Mouse (Mus musculus) layer of hippocampus, postnatal 10 days (tissue): ENCODE data around the gene Ninj1. TPM values are rescaled to one million over a fixed set of nuclear protein-coding genes. Genes with fewer than 3 reads are reported as not detected.

ENCODE experiments used
- DNase-seq, 2 experiments: peaks; one replicate each; pipeline ENCODE4 v3.0.0; 2021; ENCODE audit warnings: low spot score in 2 of 2
- long read RNA-seq: library from polyadenylated mRNA; stranded (forward); transcript quantifications from one replicate; pipeline ENCODE4 v2.0.0, GENCODE M21; 2023
- total RNA-seq, 2 experiments: library from RNA; stranded (reverse); gene quantifications; 2 replicates each; pipeline ENCODE4 v1.2.3; 2021

Gene Ninj1
- 10 to 100 TPM; 23.3 to 24.5 TPM for total RNA-seq
- long read RNA-seq, transcript Ninj1-201 (4 exons, 1,187 nt) = major isoform, 37 of 39 reads
- long read RNA-seq, partial matches to known transcripts = 0 of 39 reads
- long read RNA-seq, other reads (novel, unspliced or antisense) = 2 of 39 reads

DNA sequence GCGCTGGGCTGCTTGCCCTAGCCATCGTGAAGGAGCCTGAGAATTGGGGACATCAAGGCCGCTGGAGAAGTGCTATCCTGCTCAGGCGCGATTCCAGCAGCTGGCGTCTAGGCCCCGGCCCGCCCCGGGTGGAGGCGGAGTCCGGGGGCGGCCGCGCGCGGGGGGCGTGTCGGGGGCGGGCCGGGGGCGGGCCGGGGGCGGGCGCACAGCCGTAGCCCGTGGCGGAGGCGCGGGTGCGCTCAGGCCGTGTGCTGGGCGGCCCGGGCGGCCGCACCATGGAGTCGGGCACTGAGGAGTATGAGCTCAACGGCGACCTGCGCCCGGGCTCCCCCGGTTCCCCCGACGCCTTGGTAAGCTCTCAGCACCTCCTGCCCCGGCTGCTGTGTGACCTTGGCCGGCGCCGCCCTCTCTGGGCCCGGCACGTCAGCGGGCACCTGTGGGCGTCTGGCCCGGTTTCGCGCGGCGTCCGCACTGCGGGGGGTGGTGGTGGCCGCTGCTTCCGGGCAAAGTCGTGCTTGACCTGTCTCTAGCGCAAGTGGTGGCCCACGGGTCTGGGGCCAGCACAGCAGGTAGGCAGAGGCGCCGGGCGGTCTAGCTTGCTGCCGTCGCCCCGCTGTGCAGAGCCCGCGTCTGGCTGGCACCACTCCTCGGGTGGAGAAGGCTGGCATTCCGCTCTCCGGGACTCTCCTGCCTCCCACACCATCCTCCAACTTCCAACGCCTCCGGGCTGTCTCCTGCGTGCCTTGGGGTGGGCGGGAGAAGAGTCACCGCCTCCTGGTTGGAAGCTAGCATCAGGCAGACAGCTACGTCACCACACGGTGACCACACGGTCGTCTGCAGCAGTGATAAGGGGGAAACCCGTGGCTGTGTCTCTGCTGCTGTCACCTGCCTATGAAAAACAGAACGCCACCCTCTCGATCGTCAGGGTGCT, at the start of gene Ninj1:
TSS of gene Ninj1 (plus strand) at position 198 of the 931 bp plus-strand sequence.
- peak; percentile 73 to 82 for DNase-seq

DNA sequence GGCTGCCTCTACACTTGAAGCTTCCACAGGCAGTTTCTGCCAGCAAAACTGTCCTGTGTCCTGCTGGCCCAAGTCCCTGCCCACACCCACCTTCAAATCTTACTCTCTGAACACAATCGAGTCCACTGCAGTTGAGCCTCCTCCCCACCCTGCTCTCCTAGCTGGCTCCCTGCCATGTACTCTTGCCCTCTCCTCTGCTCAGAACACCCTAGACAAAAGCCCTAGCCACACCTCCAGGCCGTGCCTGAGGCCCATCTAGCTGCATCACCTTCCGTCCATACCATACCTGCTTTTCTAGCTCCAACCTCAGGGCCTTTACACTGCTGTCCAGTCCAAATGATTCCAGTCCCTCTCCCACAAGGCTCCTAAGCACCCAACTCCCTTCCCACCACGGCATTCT, 46.7 kb upstream of the Ninj1 start:
- no peak for DNase-seq

- no peak for DNase-seq
Observed at GRCm38 (mm10) chr13:49142396-49142795, 44.9 kb upstream of the Ninj1 start.

DNA sequence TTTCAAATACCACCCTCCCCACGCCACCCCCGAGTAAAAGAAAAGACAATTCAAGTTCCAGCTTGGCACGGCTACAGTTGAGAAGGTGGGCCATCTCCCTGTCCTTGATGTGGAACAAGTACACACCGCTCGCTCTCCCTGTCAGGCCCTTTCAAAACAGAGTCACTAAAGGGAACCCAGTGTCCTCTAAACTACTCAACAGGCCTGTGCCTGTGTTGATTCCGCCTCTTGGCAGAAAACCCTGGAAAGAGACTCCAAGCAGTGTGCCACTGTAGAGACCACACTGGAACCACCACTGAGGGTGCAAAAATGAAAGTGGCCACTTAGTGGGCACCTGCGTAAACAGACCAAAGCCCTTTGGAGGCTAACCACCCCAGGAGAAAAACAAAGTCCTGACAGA, 44.0 kb upstream of the Ninj1 start:
- no peak for DNase-seq

DNA sequence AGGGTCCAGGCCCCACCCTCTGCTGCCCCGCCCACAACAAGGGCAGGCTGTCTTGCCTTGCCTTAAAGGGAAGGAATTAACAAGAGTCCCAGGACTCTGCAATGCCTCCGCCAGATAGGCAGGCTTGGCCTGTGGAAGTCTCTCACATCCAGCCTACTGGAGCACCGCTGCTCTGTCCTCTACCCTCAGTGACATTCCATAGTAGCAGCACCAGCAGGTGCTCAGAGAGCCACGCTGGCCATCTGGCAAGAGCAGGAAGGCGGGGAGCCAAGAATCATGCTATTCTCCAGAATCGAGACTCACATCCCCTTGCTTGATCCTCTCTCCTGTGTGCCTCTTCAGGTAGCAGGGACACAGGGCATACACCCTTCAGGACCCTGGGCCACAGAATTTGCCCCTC, 42.8 kb upstream of the Ninj1 start:
- DNase-seq = no peak

- no peak for DNase-seq
Observed at GRCm38 (mm10) chr13:49145396-49145795, 41.9 kb upstream of the Ninj1 start.

GRCm38 (mm10) chr13:49146040-49146697, 41.1 kb upstream of the Ninj1 start:
- DNase-seq = no peak

DNA sequence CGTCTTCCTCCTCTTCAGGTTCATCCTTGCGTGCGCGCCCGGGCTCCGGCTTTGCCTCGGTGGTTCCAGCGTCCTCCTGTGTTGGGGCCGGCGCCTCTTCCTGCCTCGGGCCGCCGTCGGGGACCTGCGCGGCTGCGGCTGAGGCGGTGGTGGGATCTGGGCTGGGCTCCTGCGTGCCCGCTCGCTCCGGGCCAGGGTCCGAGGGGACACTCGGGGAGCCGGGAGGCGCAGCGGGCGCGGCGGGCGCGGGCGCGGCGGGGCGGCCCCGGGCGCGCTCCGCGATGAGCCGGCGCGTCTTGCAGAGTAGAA, 40.6 kb upstream of the Ninj1 start:
- peak in 1 of 2 experiments; percentile 51 for DNase-seq

DNA sequence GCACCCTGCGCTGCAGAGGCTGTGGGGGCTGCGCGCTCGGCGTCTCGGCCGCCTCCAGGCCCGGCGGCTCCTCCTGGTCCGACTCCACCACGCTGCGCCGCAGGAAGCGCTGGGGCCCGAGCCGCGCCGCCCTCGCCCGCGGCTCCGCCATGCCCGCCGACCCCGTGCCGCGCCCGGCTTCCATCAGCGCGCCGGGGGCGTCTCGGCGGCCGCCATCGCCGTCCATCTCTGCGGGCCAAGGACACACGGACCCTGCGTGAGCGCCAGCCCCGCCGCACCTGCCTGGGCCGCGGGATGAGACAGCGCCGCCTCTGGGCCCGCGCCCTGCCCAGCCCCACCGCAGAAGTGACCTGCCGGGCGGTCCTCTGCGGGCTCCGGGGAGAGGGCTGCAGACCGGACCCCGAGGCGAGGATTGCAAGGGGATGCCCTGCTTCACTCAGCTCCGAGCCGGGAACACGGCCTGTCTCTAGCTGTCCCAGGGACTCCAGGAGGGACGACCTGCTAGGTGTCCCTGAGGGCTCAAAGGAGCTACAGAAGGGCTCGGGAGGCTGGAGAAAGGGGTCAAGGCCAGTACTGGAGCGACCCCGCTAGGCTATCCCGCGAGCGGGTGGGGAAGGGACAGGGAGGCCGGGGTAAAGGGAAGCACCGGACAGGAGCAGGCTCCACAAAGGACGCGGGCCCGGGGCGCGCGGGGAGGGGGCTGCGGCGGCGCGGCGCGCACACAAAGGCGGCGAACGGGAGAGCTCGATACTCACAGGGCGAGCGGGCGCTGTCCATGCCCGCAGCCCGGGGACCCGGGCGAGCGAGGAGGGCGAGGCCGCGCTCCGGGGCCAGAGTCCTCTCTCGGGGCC, 40.1 kb upstream of the Ninj1 start:
- peak; percentile 76 to 81 for DNase-seq

- DNase-seq = peak; percentile 75 to 88
Observed at GRCm38 (mm10) chr13:49147858-49148226, 39.4 kb upstream of the Ninj1 start, which contains the start of gene Wnk2. Gene Wnk2 (minus strand): TSS chr13:49148014.

DNA sequence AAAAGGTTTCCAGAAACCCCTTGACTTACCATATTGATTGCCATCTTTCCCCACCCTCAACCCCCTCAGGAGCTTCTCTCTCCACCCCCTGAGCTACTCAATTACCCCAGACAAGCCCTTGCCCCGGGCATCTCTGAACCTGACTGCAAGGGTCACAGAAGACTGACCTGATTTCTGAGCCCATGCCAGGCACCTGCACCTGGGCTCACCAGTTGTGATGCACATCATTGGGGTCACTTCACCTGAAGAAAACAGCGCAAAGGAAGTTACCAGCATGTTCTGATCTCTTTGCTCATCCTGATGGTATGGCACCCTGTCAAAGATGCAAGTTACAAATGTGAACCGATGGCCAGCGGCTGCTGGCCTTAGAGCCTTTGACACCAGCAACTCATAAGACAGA, 38.6 kb upstream of the Ninj1 start:
- DNase-seq = no peak

- no peak for DNase-seq
Observed at GRCm38 (mm10) chr13:49154028-49154427, 33.3 kb upstream of the Ninj1 start.

GRCm38 (mm10) chr13:49154621-49155020, 32.7 kb upstream of the Ninj1 start:
- no peak for DNase-seq

DNA sequence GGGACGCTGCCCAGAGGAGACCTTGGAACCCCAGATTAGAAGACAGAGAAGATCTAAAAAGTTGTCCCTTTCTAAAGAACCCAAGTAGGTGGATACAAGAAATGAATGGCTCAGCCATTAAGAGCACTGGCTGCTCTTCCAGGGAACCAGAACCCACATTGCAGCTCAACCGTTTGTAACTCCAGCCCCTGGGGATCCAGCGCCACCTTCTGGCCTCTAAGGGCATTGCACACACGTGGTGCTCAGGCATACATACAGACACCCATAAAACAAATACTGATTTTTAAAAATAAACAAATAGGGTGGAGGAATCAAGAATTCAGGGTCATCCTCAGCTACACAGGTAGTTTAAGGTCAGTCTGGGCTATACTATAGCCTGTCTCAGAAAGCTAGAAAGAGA, 30.6 kb upstream of the Ninj1 start:
- no peak for DNase-seq

- no peak for DNase-seq
Observed at GRCm38 (mm10) chr13:49158040-49158713, 29.1 kb upstream of the Ninj1 start.

DNA sequence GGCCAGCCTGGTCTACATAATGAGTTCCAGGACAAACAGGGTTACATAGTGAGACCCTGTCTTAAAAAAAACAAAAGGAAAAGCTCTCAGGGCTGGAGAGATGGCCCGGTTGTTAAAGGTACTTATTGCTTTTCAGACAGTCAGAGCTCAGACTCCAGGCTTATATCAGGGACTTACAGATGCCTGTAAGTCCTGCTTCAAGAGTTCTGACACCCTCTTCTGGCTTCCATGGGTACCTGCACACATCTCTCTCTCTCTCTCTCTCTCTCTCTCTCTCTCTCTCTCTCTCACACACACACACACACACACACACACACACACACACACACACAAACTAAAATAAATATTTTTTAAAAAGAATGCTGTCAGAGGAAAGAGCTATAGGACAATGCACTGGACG, 26.0 kb upstream of the Ninj1 start:
- no peak for DNase-seq

DNA sequence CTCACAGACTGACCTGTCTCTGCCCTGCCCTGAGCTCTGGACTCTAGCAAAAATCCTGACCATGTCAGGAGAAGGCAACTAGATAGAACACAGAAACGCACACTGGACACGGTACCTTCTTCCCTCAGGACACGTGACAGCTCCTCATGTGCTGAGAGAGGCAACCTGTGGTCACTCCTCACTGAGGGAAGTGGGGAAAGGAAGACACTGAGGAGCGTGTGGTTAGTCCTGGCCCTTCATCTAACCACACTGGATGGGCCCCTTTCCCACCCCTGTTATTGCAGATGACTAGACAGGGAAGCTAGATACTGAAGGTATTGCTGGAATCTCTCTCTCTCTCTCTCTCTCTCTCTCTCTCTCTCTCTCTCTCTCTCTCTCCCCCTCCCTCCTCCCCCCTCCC, 24.6 kb upstream of the Ninj1 start:
- DNase-seq = no peak

DNA sequence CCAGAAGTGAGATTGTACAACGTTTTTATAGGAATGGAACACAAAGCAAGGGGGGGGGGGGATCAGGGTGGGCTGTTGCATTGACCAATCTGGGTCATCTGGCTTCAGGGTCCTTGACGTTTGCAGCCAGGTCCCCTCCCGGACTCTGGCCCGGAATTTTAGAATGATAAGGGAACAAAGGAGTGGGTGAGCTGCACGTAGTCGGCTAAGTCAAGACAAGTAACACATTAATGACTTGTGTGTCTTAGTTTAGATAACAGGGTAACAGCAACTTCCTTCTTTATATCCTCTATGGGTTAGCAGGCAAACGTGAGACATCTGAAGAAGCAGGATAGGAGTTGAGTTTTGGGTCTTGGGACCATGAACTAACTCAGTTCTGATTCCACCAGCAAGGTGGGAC, 23.6 kb upstream of the Ninj1 start:
- no peak for DNase-seq

GRCm38 (mm10) chr13:49167081-49167480, 20.2 kb upstream of the Ninj1 start:
- DNase-seq = no peak

DNA sequence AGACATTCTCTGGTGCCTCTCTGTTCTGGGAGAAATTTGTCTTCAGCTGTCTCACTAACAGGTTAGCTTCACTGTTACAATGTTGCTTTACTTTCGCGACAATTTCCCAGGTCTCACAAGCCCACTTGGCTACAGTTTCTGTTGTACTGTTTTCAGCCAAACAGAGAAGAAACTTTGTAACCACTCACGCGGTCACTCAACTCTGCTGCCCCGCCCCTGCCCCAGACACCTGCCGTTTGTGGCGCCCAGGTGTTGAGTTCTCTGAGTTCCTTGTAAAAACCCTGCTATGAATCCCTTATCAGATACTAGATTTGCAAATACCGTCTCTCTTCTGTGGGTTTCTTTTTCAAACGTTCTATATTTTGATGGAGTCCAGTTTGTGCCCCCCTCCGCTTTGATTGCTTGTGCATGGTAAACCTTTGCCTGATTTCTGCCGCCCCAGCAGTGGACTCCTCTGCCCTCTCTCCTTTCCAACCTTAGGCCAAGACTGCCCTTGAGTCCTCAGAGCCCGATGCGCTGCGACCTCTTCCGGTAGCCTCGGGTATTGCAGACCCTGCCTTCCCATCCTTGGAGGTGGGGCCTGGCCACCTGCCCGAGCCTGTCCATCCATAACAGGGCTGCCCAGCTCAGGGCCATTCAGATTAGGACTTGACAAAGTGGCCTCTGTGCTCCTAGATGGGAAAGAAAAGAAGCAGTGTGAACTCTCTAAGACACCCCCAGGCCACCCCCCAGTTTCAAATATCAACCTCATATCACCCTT, 17.7 kb upstream of the Ninj1 start:
- DNase-seq = peak; percentile 96
